Comparison of ENCODE assay signal across 8 mouse cellular contexts in the genomic region with DNA sequence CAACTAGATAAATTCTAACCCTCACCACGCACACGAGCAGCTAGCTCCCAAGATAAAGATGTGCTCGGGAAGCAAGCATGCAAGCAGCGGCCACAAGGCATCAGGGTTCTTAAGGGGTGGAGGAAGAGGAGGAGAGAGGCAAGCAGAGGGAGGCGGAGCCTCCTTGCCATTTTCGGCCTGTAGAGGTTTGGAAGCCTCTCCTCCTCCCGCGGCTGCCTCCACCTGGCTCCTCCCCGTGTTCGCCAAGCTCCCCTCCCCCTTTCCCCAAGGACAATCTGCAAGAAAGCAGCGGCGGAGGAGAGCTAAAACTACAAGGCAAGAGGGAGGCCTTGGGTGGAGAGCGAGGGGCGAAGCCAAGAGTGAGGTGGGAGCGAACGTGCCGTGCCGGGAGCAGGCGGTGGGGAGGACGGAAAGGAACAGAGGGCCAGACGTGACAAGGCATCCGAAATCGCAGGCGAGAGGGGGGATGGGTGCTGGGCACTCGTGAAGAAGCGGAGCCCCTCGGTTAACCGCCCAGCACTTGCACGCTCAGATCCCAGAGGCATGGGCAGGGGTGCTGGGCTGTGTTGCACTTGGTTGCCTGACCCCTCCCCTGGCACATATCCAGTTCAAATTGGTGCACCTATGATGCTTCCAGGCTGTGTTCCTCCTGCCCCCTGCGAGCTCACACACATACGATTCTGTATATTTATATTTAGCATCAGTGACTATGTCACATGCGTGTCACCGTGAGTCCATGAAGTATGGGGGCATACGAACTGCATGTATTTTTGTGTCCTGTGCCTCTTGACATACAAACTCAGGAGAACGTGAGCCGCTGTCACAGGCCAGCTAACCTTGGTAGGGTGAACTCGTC. TPM values are rescaled to one million over a fixed set of nuclear protein-coding genes. Genes with fewer than 3 reads are reported as not detected.
DNase-seq lines count a peak whose midpoint lies in the region; ATAC-seq and TF ChIP-seq lines count a peak whose summit lies in the region.

No protein-coding gene starts in this region.

- in situ Hi-C loops in Patski (cut with MboI; ENCODE audit: low pct_unique_long_range_greater_than_20kb), result no loop called here

- peak overlapping the region; percentile 59 for H3K4me3 ChIP-seq in hindbrain, embryonic 11.5 days (ENCODE audit: low read depth, low read length)
- H3K4me3 ChIP-seq in lung, embryonic 16.5 days (ENCODE audit: low read length), result peak overlapping the region; percentile 62

- WGBS in hindbrain, embryonic 11.5 days, result 5% methylated on average over 36 of the region's 37 CpGs
- 1% methylated on average over 37 of the region's 37 CpGs for WGBS in lung, embryonic 16.5 days

- H3K36me3 ChIP-seq in hindbrain, embryonic 11.5 days (ENCODE audit: control insufficient read depth, insufficient read depth, low read length), result no peaks in the 10 kb centered on the region
- H3K36me3 ChIP-seq in lung, embryonic 16.5 days (ENCODE audit: control insufficient read depth, insufficient read depth, low read length), result no peaks in the 10 kb centered on the region

- peak overlapping the region; percentile 73 for H3K9ac ChIP-seq in hindbrain, embryonic 11.5 days (ENCODE audit: low read depth, low read length)
- peak overlapping the region; percentile 79 for H3K9ac ChIP-seq in lung, embryonic 16.5 days (ENCODE audit: low read length)

- peaks cover 5% of the 10 kb centered on the region for H3K27me3 ChIP-seq in Patski
- H3K27me3 ChIP-seq in hindbrain, embryonic 11.5 days (ENCODE audit: control insufficient read depth, insufficient read depth, low read length), result no peaks in the 10 kb centered on the region
- H3K27me3 ChIP-seq in lung, embryonic 16.5 days (ENCODE audit: control insufficient read depth, insufficient read depth, low read depth, low read length), result no peaks in the 10 kb centered on the region

- DNase-seq in Patski (ENCODE audit: low read depth, low spot score), result no peak
- DNase-seq in cerebellum, postnatal 10 days, result peak; percentile 91 to 94
- DNase-seq in frontal cortex, postnatal 10 days (ENCODE audit: low spot score in 2 of 2), result peak; percentile 83
- peak; percentile 83 for DNase-seq in hindbrain, embryonic 11.5 days (ENCODE audit: low spot score)
- DNase-seq in layer of hippocampus, adult 9-11 months, result peak; percentile 90
- peak; percentile 69 for DNase-seq in ovary, postnatal 14 days (ENCODE audit: low spot score)
- peak; percentile 63 to 69 for DNase-seq in thymus, postnatal 10 days (ENCODE audit: low spot score in 2 of 2)

- CTCF ChIA-PET in Patski (lab: Charles Lee), result interaction anchor here (2.5 kb wide), 1 partner anchor 11 kb away, joined by 5 read pairs; no protein-coding TSS in a partner anchor

- peak overlapping the region; percentile 70 for H3K4me2 ChIP-seq in hindbrain, embryonic 11.5 days (replicated peaks; ENCODE audit: low read depth, low read length)
- peak overlapping the region; percentile 77 for H3K4me2 ChIP-seq in lung, embryonic 16.5 days (ENCODE audit: low read depth, low read length)

- peak overlapping the region; percentile 64 for H3K27ac ChIP-seq in hindbrain, embryonic 11.5 days (ENCODE audit: low read depth, low read length)
- H3K27ac ChIP-seq in lung, embryonic 16.5 days (ENCODE audit: low read length), result 0 out of 2 replicates have a peak overlapping the region, but pooled peaks have one; percentile 17

- peak; percentile 91 for ATAC-seq in Patski
- ATAC-seq in hindbrain, embryonic 11.5 days (ENCODE audit: low FRiP score), result peak; percentile 90
- ATAC-seq in lung, embryonic 16.5 days (ENCODE audit: low read depth), result peak; percentile 98

- no peak for TF ChIP-seq CTCF in Patski (IDR thresholded peaks at IDR 0.05)

- no peaks in the 10 kb centered on the region for H3K9me3 ChIP-seq in hindbrain, embryonic 11.5 days (ENCODE audit: control insufficient read depth, low read length)
- H3K9me3 ChIP-seq in lung, embryonic 16.5 days (ENCODE audit: control insufficient read depth, low read length), result no peaks in the 10 kb centered on the region

- H3K4me1 ChIP-seq in hindbrain, embryonic 11.5 days (replicated peaks; ENCODE audit: control insufficient read depth, insufficient read depth, low read length), result 0 out of 2 replicates have a peak, but pooled peaks cover 5% of the 10 kb centered on the region
- H3K4me1 ChIP-seq in lung, embryonic 16.5 days (replicated peaks; ENCODE audit: control insufficient read depth, insufficient read depth, low read length), result peaks cover 5% of the 10 kb centered on the region; the same call in 1 of the 2 replicates

- POLR2A ChIA-PET in Patski (lab: Charles Lee), result interaction anchor here (1.0 to 1.7 kb wide), 4 partner anchors 16 to 31 kb away, joined by 3 to 7 read pairs (median 5); a partner anchor contains a TSS

RNA-seq across cellular contexts. Expression of a gene that starts 15.0 kb away (rescaled TPM):
- polyA plus RNA-seq in Patski (2021), result 22.1 TPM
- polyA plus RNA-seq in hindbrain, embryonic 11.5 days (2014; fragmentation: Nextera tagmentation; extraction: Ambion mirVana), result 40.6 and 41.5 TPM in 2 replicates
- polyA plus RNA-seq in lung, embryonic 16.5 days (2015; fragmentation: Nextera tagmentation; extraction: Ambion mirVana), result 27.4 and 29.2 TPM in 2 replicates

RNA-seq across cellular contexts. Expression of a gene that starts 16.1 kb away (rescaled TPM):
- 97.8 TPM for polyA plus RNA-seq in Patski (2021)
- 32.1 and 32.6 TPM in 2 replicates for polyA plus RNA-seq in hindbrain, embryonic 11.5 days (2014; fragmentation: Nextera tagmentation; extraction: Ambion mirVana)
- polyA plus RNA-seq in lung, embryonic 16.5 days (2015; fragmentation: Nextera tagmentation; extraction: Ambion mirVana), result 32.2 and 33.6 TPM in 2 replicates

RNA-seq across cellular contexts. Expression of a gene that starts 56.9 kb away (rescaled TPM):
- polyA plus RNA-seq in Patski (2021), result 47.7 TPM
- polyA plus RNA-seq in hindbrain, embryonic 11.5 days (2014; fragmentation: Nextera tagmentation; extraction: Ambion mirVana), result 47.6 and 53.2 TPM in 2 replicates
- 44.5 and 47.9 TPM in 2 replicates for polyA plus RNA-seq in lung, embryonic 16.5 days (2015; fragmentation: Nextera tagmentation; extraction: Ambion mirVana)

RNA-seq across cellular contexts. Expression of a gene that starts 58.4 kb away (rescaled TPM):
- polyA plus RNA-seq in Patski (2021), result not detected
- polyA plus RNA-seq in hindbrain, embryonic 11.5 days (2014; fragmentation: Nextera tagmentation; extraction: Ambion mirVana), result 13.3 and 15.9 TPM in 2 replicates
- 0.20 and 0.24 TPM in 2 replicates for polyA plus RNA-seq in lung, embryonic 16.5 days (2015; fragmentation: Nextera tagmentation; extraction: Ambion mirVana)
